Mouse (Mus musculus) hindbrain, embryonic 15.5 days (tissue): ENCODE measurements around the gene Tmco3. TPM values are rescaled to one million over a fixed set of nuclear protein-coding genes. Genes with fewer than 3 reads are reported as not detected.
"Not testable (repeated sequence)": the region's sequence is repeated elsewhere in the genome, so short reads cannot be mapped to it uniquely, and the experiment has no call there.

ENCODE experiments used
- ATAC-seq: fragments of 200-750 bp; cut with Nextera tagmentation; 2 replicates; pipeline ENCODE4 v1.8.0; 2017; ENCODE audit warnings: low read depth, moderate number of reproducible peaks, moderate TSS enrichment; ENCODE audit not compliant: low FRiP score
- H3K27ac ChIP-seq: fragments of 300-500 bp; sonication (generic); replicated peaks from 2 replicates; pipeline ENCODE4 v1.5.1; 2015; ENCODE audit warnings: mild to moderate bottlenecking, inconsistent platforms
- H3K27me3 ChIP-seq: fragments of 300-500 bp; sonication (generic); 2 replicates; pipeline ENCODE4 v1.6.1; 2015; ENCODE audit warnings: control low read depth, inconsistent platforms
- H3K36me3 ChIP-seq: fragments of 300-500 bp; sonication (generic); 2 replicates; pipeline ENCODE4 v1.6.1; 2015; ENCODE audit warnings: control low read depth, inconsistent platforms
- H3K4me1 ChIP-seq: fragments of 300-500 bp; sonication (generic); replicated peaks from 2 replicates; pipeline ENCODE4 v1.6.1; 2015; ENCODE audit warnings: control low read depth, inconsistent platforms
- H3K4me2 ChIP-seq: fragments of 300-500 bp; sonication (generic); 2 replicates; pipeline ENCODE4 v1.6.1; 2015; ENCODE audit warnings: moderate library complexity, mild to moderate bottlenecking, inconsistent platforms
- H3K4me3 ChIP-seq: fragments of 300-500 bp; sonication (generic); 2 replicates; pipeline ENCODE4 v1.5.1; 2015; ENCODE audit warnings: mild to moderate bottlenecking, inconsistent platforms
- H3K9ac ChIP-seq: fragments of 300-500 bp; sonication (generic); 2 replicates; pipeline ENCODE4 v1.6.1; 2015; ENCODE audit warnings: inconsistent platforms
- H3K9me3 ChIP-seq: fragments of 300-500 bp; sonication (generic); 2 replicates; pipeline ENCODE4 v1.6.1; 2016; ENCODE audit warnings: control low read depth, inconsistent platforms
- WGBS: fragments of 180-500 bp; shearing (Covaris S2); methylation state at CpG from one replicate; pipeline ENCODE4 v1.1.7; 2015; 5-methylcytosine and 5-hydroxymethylcytosine counted together
- polyA plus RNA-seq: library from polyadenylated mRNA; unstranded; fragments of >200 nt; fragmentation: Nextera tagmentation; extraction: Ambion mirVana; gene quantifications from 2 replicates; pipeline ENCODE4 v1.2.1, GENCODE M21; 2015

The Tmco3 gene
- polyA plus RNA-seq, 1 experiment from 2014 or later: 57.1 TPM

DNA sequence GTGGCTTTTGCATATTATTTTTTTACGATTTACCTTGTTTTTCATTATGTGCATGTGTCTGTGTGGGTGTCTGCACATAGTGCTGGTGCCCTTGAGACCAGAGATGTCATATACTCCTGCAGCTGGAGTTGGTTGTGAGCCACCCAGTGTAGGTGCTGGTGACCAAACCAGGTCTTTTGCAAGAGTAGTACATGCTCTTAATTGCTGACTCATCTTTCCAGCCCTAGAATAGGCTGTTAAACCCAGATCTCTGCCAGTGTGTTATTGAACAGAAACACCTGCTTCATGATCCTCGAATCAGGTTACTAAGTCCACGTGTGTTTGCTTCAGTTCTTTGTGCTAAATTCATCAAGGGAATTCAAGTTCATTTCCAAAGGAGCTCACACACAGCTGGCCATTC lies 26.9 kb downstream of the Tmco3 start:
- WGBS: 89% methylated on average over 3 of the region's 3 CpGs
- Histone ChIP-seq H3K27ac (no peak overlapping the region), H3K4me1 (no peaks in the 10 kb centered on the region), H3K36me3 (peaks cover 64% of the 10 kb centered on the region), H3K4me3 (no peak overlapping the region), H3K9me3 (no peaks in the 10 kb centered on the region), H3K27me3 (no peaks in the 10 kb centered on the region), H3K4me2 (no peak overlapping the region), H3K9ac (no peak overlapping the region)
- no peak for ATAC-seq

DNA sequence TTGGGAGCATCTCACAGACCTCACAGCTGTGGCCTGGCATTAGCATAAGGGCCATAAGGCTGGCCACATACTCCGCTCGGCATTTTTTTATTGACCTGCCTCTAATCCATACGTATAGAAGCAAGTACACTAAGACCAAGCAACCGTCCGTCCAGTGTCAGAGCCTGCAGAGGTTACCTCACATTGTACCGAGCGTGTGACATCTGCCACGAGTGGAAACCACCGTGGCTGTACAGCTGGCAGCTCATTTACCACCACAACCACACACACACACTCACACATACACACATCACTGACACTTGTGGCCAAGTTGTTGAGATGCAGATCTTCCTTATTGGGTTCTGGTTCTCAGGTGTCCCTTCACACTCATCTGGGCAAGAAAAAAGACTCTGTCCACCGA lies 28.7 kb downstream of the Tmco3 start:
- Histone ChIP-seq H3K4me2 (no peak overlapping the region), H3K9me3 (no peaks in the 10 kb centered on the region), H3K27ac (no peak overlapping the region), H3K4me1 (no peaks in the 10 kb centered on the region), H3K4me3 (no peak overlapping the region), H3K9ac (no peak overlapping the region), H3K36me3 (peaks cover 54% of the 10 kb centered on the region), H3K27me3 (no peaks in the 10 kb centered on the region)
- 94% methylated on average over 10 of the region's 10 CpGs for WGBS
- no peak for ATAC-seq

DNA sequence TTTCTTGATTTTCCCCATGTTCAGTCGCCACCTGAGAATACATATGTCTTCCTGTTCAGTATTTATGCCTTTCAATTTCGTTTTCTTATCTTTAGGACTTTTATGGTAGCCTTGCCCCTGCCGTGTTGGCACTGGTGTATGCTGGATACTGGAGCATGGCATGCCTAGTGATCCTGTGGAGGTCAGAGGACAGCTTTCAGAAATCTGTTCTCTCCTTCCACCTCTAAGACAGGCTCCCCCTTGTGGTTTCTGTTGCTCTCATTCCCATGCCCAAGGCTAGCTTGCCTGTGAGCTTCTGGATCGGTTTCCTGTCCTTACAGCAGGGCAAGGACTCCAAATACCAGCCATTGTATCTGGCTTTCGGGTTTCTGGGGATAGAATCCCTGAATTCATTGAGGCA lies 38.6 kb downstream of the Tmco3 start:
- Histone ChIP-seq H3K4me1 (no peaks in the 10 kb centered on the region; the same call in 1 of the 2 replicates), H3K27ac (no peak overlapping the region), H3K9ac (no peak overlapping the region), H3K4me2 (no peak overlapping the region), H3K9me3 (no peaks in the 10 kb centered on the region), H3K36me3 (0 out of 2 replicates have a peak, but pooled peaks cover 8% of the 10 kb centered on the region), H3K27me3 (no peaks in the 10 kb centered on the region), H3K4me3 (no peak overlapping the region)
- WGBS: 36% methylated on average over 5 of the region's 5 CpGs
- no peak for ATAC-seq

DNA sequence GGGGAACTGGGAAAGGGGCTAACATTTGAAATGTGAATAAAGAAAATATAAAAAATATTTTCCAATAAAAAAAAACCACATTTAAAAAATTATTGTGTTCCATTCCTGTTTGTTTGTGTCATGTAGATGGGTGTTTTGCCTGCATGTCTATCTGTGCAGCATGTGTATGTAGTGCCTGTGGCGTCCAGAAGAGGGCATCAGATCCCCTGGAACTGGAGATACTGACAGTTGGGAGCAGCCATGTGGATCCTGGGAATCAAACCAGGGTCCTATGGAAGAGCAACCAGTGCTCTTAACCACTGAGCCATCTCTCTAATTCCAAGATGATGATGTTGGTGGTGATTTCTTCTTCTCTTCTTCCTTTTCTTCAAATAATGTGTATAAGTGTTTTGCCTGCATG lies 46.7 kb downstream of the Tmco3 start:
- Histone ChIP-seq H3K36me3 (no peaks in the 10 kb centered on the region), H3K27ac (no peak overlapping the region), H3K4me1 (peaks cover 10% of the 10 kb centered on the region), H3K9me3 (no peaks in the 10 kb centered on the region), H3K4me3 (no peak overlapping the region), H3K27me3 (no peaks in the 10 kb centered on the region), H3K9ac (no peak overlapping the region), H3K4me2 (no peak overlapping the region)
- no peak for ATAC-seq
- 45% methylated on average over 1 of the region's 1 CpGs for WGBS

DNA sequence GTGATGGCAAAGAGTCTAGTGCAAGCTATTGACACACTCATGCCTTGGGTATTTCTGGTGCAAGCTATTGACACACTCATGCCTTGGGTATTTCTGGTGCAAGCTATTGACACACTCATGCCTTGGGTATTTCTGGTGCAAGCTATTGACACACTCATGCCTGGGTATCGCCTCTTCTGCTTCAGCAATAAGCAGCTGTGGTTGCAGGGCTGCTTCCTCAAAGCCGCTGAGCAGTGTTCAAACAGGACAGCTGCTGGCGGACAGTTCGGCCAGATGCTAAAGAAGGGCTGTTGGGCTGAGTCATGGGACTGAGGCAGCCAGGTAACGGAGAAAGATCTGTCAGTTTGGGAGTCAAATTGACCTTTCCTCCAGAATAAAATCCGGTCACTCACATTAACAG lies 49.3 kb downstream of the Tmco3 start:
- not testable (repeated sequence) for H3K4me2 ChIP-seq, ATAC-seq, H3K9me3 ChIP-seq, H3K27ac ChIP-seq, H3K27me3 ChIP-seq, H3K36me3 ChIP-seq, H3K9ac ChIP-seq, H3K4me3 ChIP-seq
- peaks cover 28% of the 10 kb centered on the region for H3K4me1 ChIP-seq
- 91% methylated on average over 6 of the region's 6 CpGs for WGBS

DNA sequence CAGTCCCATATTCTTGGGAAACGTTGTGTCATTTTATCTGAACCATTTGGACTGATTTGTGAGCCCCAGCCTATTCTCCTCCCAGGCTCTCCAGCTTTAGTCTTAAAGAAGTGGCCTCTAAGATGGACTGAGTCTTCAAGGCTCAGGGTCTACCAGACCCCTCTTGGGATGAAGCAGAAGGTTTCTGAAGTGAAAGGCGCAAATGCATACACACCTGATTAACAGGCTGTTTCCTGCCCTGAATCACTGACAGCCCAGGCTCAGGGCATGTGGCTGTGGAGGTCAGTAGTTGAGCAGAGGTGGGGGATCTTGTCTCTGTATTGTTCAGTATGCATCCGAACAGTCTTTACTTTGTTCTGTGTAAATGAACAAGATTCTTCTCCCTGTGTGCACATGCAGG lies 49.7 kb downstream of the Tmco3 start:
- 87% methylated on average over 3 of the region's 3 CpGs for WGBS
- Histone ChIP-seq H3K9ac (no peak overlapping the region), H3K4me2 (peak overlapping the region; percentile 91), H3K36me3 (peaks cover 6% of the 10 kb centered on the region; the same call in 1 of the 2 replicates), H3K9me3 (no peaks in the 10 kb centered on the region), H3K27me3 (no peaks in the 10 kb centered on the region), H3K4me3 (peak overlapping the region; percentile 92), H3K4me1 (peaks cover 28% of the 10 kb centered on the region), H3K27ac (peak overlapping the region; percentile 80)
- ATAC-seq: 0 out of 2 replicates have a peak, but pooled peaks have one; percentile 2

DNA sequence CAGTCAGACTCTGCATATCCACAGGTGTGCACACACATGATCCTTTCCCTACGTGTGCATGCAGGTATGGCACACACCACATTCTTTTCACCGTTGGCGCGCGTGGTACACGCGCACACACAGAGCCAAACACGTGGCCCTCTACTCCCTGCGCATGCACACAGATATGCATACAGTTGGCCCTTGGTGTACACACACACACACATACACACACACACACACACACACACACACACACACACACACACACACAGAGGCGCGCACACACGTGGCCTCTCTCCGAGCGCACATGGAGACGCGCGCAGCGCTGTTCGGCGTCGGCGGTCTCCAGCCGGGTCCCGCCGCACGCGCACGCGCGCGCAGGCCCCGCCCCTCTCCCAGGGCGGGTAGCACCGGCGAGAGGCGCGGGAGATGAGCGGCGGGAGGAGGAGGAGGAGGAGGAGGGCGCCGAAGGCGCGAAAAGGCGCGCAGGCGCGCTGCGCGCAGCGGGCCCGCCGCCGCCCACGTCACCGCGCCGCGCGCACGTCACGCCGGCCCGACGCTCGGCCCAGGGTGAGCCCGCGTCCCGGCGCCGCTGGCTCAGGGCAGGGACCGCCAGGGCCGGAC lies 50.4 kb downstream of the Tmco3 start, which contains the start of gene Tfdp1:
Gene Tfdp1 (plus strand): TSS at position 497 of the 606 bp plus-strand sequence.
- 1% methylated on average over 46 of the region's 72 CpGs for WGBS
- Histone ChIP-seq H3K27me3 (no peaks in the 10 kb centered on the region), H3K4me3 (peak within 1 kb of the TSS; percentile 92), H3K9me3 (no peaks in the 10 kb centered on the region), H3K27ac (peak within 1 kb of the TSS; percentile 80), H3K9ac (peak within 1 kb of the TSS; percentile 94), H3K4me1 (peaks cover 28% of the 10 kb centered on the region), H3K4me2 (peak within 1 kb of the TSS; percentile 91), H3K36me3 (peaks cover 6% of the 10 kb centered on the region; the same call in 1 of the 2 replicates)
- peak; percentile 95 for ATAC-seq

DNA sequence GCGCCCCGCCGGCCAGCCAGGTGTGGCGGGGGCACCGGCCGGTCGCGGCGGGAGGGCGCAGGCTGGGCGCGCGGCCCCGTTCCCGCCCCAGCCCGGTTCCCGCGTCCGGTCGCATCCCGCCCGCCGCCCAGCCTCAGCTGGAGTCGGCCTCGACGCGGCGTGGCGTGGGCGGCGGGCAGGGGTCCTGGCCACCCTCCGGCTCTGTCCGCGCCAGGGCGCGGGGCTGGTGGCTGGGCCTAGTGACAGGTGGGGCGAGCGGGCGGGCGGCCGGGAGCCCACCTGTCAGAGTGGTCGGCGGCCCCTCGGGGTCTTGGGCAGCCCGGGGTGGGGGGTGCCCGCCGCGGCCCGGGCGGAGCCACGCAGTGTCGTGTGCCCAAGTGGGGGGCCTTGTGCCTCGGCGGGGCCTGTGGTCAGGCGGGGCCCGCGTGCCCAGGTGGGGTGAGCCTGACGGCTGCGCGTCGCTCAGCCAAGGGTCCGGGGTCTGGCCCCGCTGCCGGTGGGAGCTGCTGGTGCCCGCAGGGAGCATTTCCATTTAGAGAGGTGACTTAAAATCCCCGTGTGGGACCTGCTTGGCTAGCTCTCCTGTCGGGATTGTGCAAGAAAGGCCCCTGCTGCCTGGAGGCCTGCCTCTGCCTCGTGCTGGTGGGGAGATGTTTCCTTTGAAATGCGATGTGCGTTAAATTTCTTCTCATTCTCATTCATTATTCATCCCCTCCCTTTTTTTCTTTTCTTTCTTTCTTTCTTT lies 51.1 kb downstream of the Tmco3 start:
- Histone ChIP-seq H3K27ac (peak overlapping the region; percentile 80), H3K27me3 (no peaks in the 10 kb centered on the region), H3K4me2 (peak overlapping the region; percentile 91), H3K9me3 (no peaks in the 10 kb centered on the region), H3K4me1 (peaks cover 28% of the 10 kb centered on the region), H3K36me3 (peaks cover 14% of the 10 kb centered on the region), H3K4me3 (peak overlapping the region; percentile 92), H3K9ac (peak overlapping the region; percentile 94)
- peak; percentile 74 for ATAC-seq
- under 1% methylated on average over 40 of the region's 70 CpGs for WGBS

DNA sequence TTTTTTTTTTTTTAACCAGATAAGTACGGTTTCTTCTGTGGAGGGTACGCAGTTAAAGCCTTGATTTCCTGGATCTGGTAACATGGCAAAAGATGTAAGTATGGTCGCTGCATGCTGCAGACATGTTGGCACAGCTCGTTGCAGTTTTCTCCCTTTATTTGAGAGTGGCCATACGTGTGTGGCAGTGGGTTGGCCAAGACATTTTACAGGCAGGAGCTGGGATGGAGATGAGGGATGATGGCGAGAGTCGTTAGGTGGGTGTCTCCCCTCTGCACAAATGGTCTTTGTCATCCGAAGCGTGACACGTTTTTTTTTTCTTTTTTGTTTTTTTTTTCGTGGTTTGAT lies 51.6 kb downstream of the Tmco3 start:
- Histone ChIP-seq H3K4me1 (peaks cover 28% of the 10 kb centered on the region), H3K27me3 (no peaks in the 10 kb centered on the region), H3K27ac (peak overlapping the region; percentile 80; the same call in 1 of the 2 replicates), H3K4me2 (peak overlapping the region; percentile 91), H3K9ac (peak overlapping the region; percentile 94), H3K9me3 (no peaks in the 10 kb centered on the region), H3K4me3 (peak overlapping the region; percentile 92), H3K36me3 (peaks cover 19% of the 10 kb centered on the region)
- no peak for ATAC-seq
- WGBS: 4% methylated on average over 11 of the region's 11 CpGs

DNA sequence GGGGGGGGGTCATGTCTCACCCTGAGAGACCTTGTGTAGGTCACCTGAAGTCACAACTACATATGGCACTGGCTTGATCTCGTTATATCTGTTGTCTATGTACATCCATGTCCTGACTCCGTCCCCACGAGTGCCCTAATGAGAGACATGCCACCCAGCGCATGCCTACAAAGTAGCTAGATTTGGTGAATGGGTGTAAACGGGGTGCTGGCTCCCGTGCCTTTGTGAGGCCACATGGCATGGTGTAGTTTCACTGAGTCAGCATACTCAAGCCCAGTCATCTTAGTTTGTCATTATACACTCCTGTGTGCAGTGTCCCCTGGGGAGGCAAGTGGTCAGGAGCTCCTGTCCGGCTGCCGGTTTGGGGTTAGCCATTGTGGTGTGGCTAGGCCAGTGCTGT lies 52.7 kb downstream of the Tmco3 start:
- no peak overlapping the region for H3K27ac ChIP-seq
- H3K9me3 ChIP-seq: no peaks in the 10 kb centered on the region
- H3K4me2 ChIP-seq: peak overlapping the region; percentile 91; the same call in 1 of the 2 replicates
- no peak for ATAC-seq
- no peak overlapping the region for H3K4me3 ChIP-seq
- no peak overlapping the region for H3K9ac ChIP-seq
- H3K36me3 ChIP-seq: peaks cover 27% of the 10 kb centered on the region
- H3K4me1 ChIP-seq: peaks cover 28% of the 10 kb centered on the region
- H3K27me3 ChIP-seq: no peaks in the 10 kb centered on the region
- 85% methylated on average over 8 of the region's 8 CpGs for WGBS

DNA sequence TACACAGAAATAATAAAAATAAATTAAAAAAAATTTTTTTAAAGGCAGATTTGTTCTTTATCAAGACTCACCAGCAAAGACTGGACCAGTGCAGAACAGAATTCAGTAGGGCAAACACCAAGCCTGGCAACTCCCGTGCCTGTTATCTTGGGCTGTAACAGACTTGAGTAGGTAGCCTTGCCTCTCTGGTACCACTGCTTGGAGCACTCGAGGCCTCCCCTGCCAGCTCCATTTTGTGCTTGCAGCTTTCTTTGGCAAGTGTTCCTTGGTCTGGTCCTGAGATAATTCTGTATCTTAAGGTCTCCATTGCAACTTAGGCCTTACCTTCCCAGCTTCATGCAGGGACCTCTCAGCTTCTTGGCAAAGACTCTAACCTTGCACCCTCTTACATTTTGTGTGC lies 54.4 kb downstream of the Tmco3 start:
- no peak overlapping the region for H3K4me2 ChIP-seq
- ATAC-seq: no peak
- WGBS: 92% methylated on average over 2 of the region's 2 CpGs
- H3K27ac ChIP-seq: no peak overlapping the region
- H3K9ac ChIP-seq: no peak overlapping the region
- no peaks in the 10 kb centered on the region for H3K27me3 ChIP-seq
- H3K4me3 ChIP-seq: no peak overlapping the region
- peaks cover 28% of the 10 kb centered on the region for H3K4me1 ChIP-seq
- H3K36me3 ChIP-seq: peaks cover 33% of the 10 kb centered on the region
- no peaks in the 10 kb centered on the region for H3K9me3 ChIP-seq

DNA sequence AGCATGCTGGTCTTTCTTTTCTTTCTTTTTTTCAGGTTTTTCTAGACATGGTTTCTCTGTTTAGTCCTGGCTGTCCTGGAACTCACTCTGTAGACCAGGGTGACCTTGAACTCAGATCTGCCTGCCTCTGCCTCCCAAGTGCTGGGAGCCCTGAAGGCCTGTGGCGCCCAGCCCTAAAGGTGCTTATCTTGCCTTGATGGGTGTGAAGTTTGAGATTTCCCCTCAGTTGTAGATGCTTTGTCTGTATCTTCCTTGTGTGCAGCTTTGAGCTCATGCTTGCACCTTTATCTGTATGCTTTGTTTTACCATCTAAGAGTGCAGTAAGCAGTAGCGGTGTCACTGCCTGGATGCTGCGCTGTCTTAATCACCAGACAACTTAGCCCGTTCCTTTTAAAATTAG lies 55.1 kb downstream of the Tmco3 start:
- no peak overlapping the region for H3K27ac ChIP-seq
- no peak for ATAC-seq

More for the DNA sequence above, 55.1 kb downstream of the Tmco3 start:
- Histone ChIP-seq H3K4me2 (no peak overlapping the region), H3K4me3 (no peak overlapping the region), H3K4me1 (peaks cover 23% of the 10 kb centered on the region), H3K36me3 (peaks cover 40% of the 10 kb centered on the region), H3K9ac (no peak overlapping the region), H3K27me3 (no peaks in the 10 kb centered on the region), H3K9me3 (no peaks in the 10 kb centered on the region)
- 96% methylated on average over 4 of the region's 4 CpGs for WGBS
